Mouse (Mus musculus) T-helper 17 cell (primary cell): ENCODE measurements around the gene Dapk2.

Experiments
- in situ Hi-C, 2 experiments: fragments of 300-600 bp; cut with MboI, MseI; formaldehyde crosslinking; loops; 1 replicate in 1 of 2; 2 replicates in 1 of 2; pipeline ENCODE4 v1.15.1; 2025; ENCODE audit warnings: high pct_unique_total_duplicates in 2 of 2

Dapk2 gene

GRCm38 (mm10) chr9:66305121-66306112, 147.4 kb downstream of the Dapk2 start:
- in situ Hi-C loops = no loop called here

- in situ Hi-C loops = no loop called here
Measured at GRCm38 (mm10) chr9:66306414-66306813, 148.4 kb downstream of the Dapk2 start.

GRCm38 (mm10) chr9:66307341-66307740, 149.3 kb downstream of the Dapk2 start:
- in situ Hi-C loops = no loop called here

- in situ Hi-C loops = no loop called here
Measured at GRCm38 (mm10) chr9:66308741-66309140, 150.7 kb downstream of the Dapk2 start.

DNA sequence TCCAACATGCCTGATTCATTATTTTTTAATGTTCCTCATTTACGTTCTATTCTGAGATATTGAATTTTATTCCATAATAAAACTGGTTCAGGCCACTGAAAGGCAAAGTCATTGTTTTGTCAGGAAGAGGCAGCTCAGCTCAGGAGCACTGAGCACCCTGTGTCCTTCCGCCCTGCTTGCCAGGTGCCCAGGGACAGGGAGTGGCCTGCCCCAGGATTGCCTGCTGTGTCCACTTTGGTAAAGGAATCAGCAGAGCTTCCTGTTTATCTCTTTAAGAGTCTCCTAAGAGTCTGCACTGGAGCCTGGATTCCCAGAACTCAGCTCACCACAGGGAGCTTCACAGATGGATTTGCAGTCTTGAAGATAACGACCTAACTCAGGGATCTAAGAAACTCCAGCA, 153.4 kb downstream of the Dapk2 start:
- in situ Hi-C loops = no loop called here

- in situ Hi-C loops = no loop called here
Measured at GRCm38 (mm10) chr9:66316603-66317002, 158.6 kb downstream of the Dapk2 start.
